Mouse (Mus musculus): Measurements from ENCODE around the gene Uqcrh. TPM values are rescaled to one million over a fixed set of nuclear protein-coding genes. Genes with fewer than 3 reads are reported as not detected.

Gene Uqcrh
- polyA plus RNA-seq, 1 experiment: 672 TPM

GRCm38 (mm10) chr4:116040466-116040865 lies 34.4 kb downstream of the Uqcrh start:
- no peak for TF ChIP-seq CTCF (IDR thresholded peaks at IDR 0.05; ENCODE audit: extremely low read depth, insufficient read depth, low read length)
- TF ChIP-seq POLR2A (IDR thresholded peaks at IDR 0.05; ENCODE audit: extremely low read depth, insufficient read depth, low read length): no peak
- no peak overlapping the region for H3K4me3 ChIP-seq (ENCODE audit: insufficient read depth, low read length)
- H3K4me1 ChIP-seq (ENCODE audit: control insufficient read depth, insufficient read depth, low read length): no peaks in the 10 kb centered on the region
- H3K27ac ChIP-seq (ENCODE audit: insufficient read depth, low read length): no peak overlapping the region

GRCm38 (mm10) chr4:116033374-116033773 lies 41.5 kb downstream of the Uqcrh start:
- no peak overlapping the region for H3K27ac ChIP-seq (ENCODE audit: insufficient read depth, low read length)
- TF ChIP-seq CTCF (IDR thresholded peaks at IDR 0.05; ENCODE audit: extremely low read depth, insufficient read depth, low read length): no peak
- TF ChIP-seq POLR2A (IDR thresholded peaks at IDR 0.05; ENCODE audit: extremely low read depth, insufficient read depth, low read length): no peak
- H3K4me1 ChIP-seq (ENCODE audit: control insufficient read depth, insufficient read depth, low read length): peaks cover 3% of the 10 kb centered on the region; the same call in 1 of the 2 replicates
- H3K4me3 ChIP-seq (ENCODE audit: insufficient read depth, low read length): no peak overlapping the region

GRCm38 (mm10) chr4:116032906-116033305 lies 42.0 kb downstream of the Uqcrh start:
- Histone ChIP-seq H3K4me3 (ENCODE audit: insufficient read depth, low read length) (no peak overlapping the region), H3K27ac (ENCODE audit: insufficient read depth, low read length) (peak overlapping the region; percentile 51), H3K4me1 (ENCODE audit: control insufficient read depth, insufficient read depth, low read length) (peaks cover 3% of the 10 kb centered on the region; the same call in 1 of the 2 replicates)
- no peak for TF ChIP-seq CTCF (IDR thresholded peaks at IDR 0.05; ENCODE audit: extremely low read depth, insufficient read depth, low read length)
- no peak for TF ChIP-seq POLR2A (IDR thresholded peaks at IDR 0.05; ENCODE audit: extremely low read depth, insufficient read depth, low read length)

- no peak for TF ChIP-seq CTCF (IDR thresholded peaks at IDR 0.05; ENCODE audit: extremely low read depth, insufficient read depth, low read length)
- Histone ChIP-seq H3K27ac (ENCODE audit: insufficient read depth, low read length) (peak within 1 kb of the TSS; percentile 97), H3K4me1 (ENCODE audit: control insufficient read depth, insufficient read depth, low read length) (peaks cover 2% of the 10 kb centered on the region; the same call in 1 of the 2 replicates), H3K4me3 (ENCODE audit: insufficient read depth, low read length) (peak within 1 kb of the TSS; percentile 75)
Measured at GRCm38 (mm10) chr4:116017902-116018746, 56.7 kb downstream of the Uqcrh start, which contains the start of gene Faah. TSS of gene Faah (minus strand) at chr4:116017926.

GRCm38 (mm10) chr4:116017300-116017901 lies 57.5 kb downstream of the Uqcrh start:
- peak overlapping the region; percentile 97 for H3K27ac ChIP-seq (ENCODE audit: insufficient read depth, low read length)
- TF ChIP-seq POLR2A (IDR thresholded peaks at IDR 0.05; ENCODE audit: extremely low read depth, insufficient read depth, low read length): peak; percentile 47; the same call in 1 of the 2 replicates
- no peak for TF ChIP-seq CTCF (IDR thresholded peaks at IDR 0.05; ENCODE audit: extremely low read depth, insufficient read depth, low read length)
- peak overlapping the region; percentile 75 for H3K4me3 ChIP-seq (ENCODE audit: insufficient read depth, low read length)
- peaks cover 2% of the 10 kb centered on the region; the same call in 1 of the 2 replicates for H3K4me1 ChIP-seq (ENCODE audit: control insufficient read depth, insufficient read depth, low read length)

Other genes starting within 250 kb of the Uqcrh start
- gene Mob3c, start 247.0 kb downstream of the Uqcrh start, polyA plus RNA-seq (2012; rRNA removed): 6.8 and 8.5 TPM in 2 replicates
- gene Mknk1, start 235.9 kb downstream of the Uqcrh start, polyA plus RNA-seq (2012; rRNA removed): 59.8 and 63.2 TPM in 2 replicates
- gene Kncn, start 190.7 kb downstream of the Uqcrh start, polyA plus RNA-seq (2012; rRNA removed): 0.06 and 0.21 TPM in 2 replicates
- gene 6430628N08Rik, start 184.4 kb downstream of the Uqcrh start, polyA plus RNA-seq (2012; rRNA removed): not detected in 2 replicates
- 0.04 and 0.09 TPM in 2 replicates for gene Dmbx1, start 135.1 kb downstream of the Uqcrh start, polyA plus RNA-seq (2012; rRNA removed)
- 133 and 159 TPM in 2 replicates for gene Faah, start 57.1 kb downstream of the Uqcrh start, polyA plus RNA-seq (2012; rRNA removed)
- 8.8 and 9.4 TPM in 2 replicates for gene Nsun4, start 21.2 kb downstream of the Uqcrh start, polyA plus RNA-seq (2012; rRNA removed)
- gene Lrrc41, start 198 bp upstream of the Uqcrh start, polyA plus RNA-seq (2012; rRNA removed): 32.3 and 33.7 TPM in 2 replicates
- gene Rad54l, start 48.6 kb upstream of the Uqcrh start, polyA plus RNA-seq (2012; rRNA removed): 0.81 and 1.1 TPM in 2 replicates
- gene Pomgnt1, start 48.8 kb upstream of the Uqcrh start, polyA plus RNA-seq (2012; rRNA removed): 80.3 and 84.4 TPM in 2 replicates
- gene Lurap1, start 76.3 kb upstream of the Uqcrh start, polyA plus RNA-seq (2012; rRNA removed): 14.2 TPM in 2 replicates
- 0.26 and 0.27 TPM in 2 replicates for gene Tspan1, start 92.5 kb upstream of the Uqcrh start, polyA plus RNA-seq (2012; rRNA removed)
- not detected in 2 replicates for gene 1700042G07Rik, start 98.3 kb upstream of the Uqcrh start, polyA plus RNA-seq (2012; rRNA removed)
- gene Gm49337, start 98.3 kb upstream of the Uqcrh start, polyA plus RNA-seq (2012; rRNA removed): not detected in 2 replicates
- gene Pik3r3, start 146.5 kb upstream of the Uqcrh start, polyA plus RNA-seq (2012; rRNA removed): 34.6 and 35.3 TPM in 2 replicates